8 mouse cellular contexts compared by ENCODE assay signal in genomic region chr11:44612681-44613410, GRCm38 (mm10). TPM values are rescaled to one million over a fixed set of nuclear protein-coding genes. Genes with fewer than 3 reads are reported as not detected.
A peak's percentile ranks its signal among the peaks of the same experiment; 100 is the strongest.
DNase-seq lines count a peak whose midpoint lies in the region; ATAC-seq and TF ChIP-seq lines count a peak whose summit lies in the region.

No protein-coding gene starts in this region.

- 1% methylated on average over 38 of the region's 38 CpGs for WGBS in embryonic facial prominence, embryonic 12.5 days
- 2% methylated on average over 38 of the region's 38 CpGs for WGBS in hindbrain, embryonic 10.5 days
- 5% methylated on average over 38 of the region's 38 CpGs for WGBS in limb, embryonic 14.5 days
- 2% methylated on average over 38 of the region's 38 CpGs for WGBS in neural tube, embryonic 15.5 days

- no peak for TF ChIP-seq POLR2A in limb, embryonic 14.5 days (IDR thresholded peaks at IDR 0.05; ENCODE audit: borderline replicate concordance, extremely low read depth, insufficient read depth, insufficient read length)

- peak; percentile 10 for DNase-seq in gastrocnemius, postnatal 10 days
- no peak for DNase-seq in gastrocnemius, adult 18-20 months (ENCODE audit: low spot score)
- DNase-seq in hindbrain, embryonic 10.5 days (ENCODE audit: low spot score), result peak; percentile 44
- DNase-seq in limb, embryonic 14.5 days (ENCODE audit: low spot score), result no peak
- no peak for DNase-seq in right cerebral cortex, postnatal 10 days (ENCODE audit: low spot score in 2 of 2)
- no peak for DNase-seq in MN1 (ENCODE audit: low spot score)

- peak overlapping the region; percentile 82 for H3K4me2 ChIP-seq in embryonic facial prominence, embryonic 12.5 days (replicated peaks)
- peak overlapping the region; percentile 89 for H3K4me2 ChIP-seq in limb, embryonic 14.5 days (replicated peaks; ENCODE audit: low read depth, low read length, severe bottlenecking)
- H3K4me2 ChIP-seq in neural tube, embryonic 15.5 days, result peak overlapping the region; percentile 97

- peak overlapping the region; percentile 31 for H3K4me3 ChIP-seq in embryonic facial prominence, embryonic 12.5 days
- peak overlapping the region; percentile 51 for H3K4me3 ChIP-seq in hindbrain, embryonic 10.5 days
- peak overlapping the region; percentile 26 for H3K4me3 ChIP-seq in limb, embryonic 14.5 days (replicated peaks; ENCODE audit: low read length)
- H3K4me3 ChIP-seq in neural tube, embryonic 15.5 days (replicated peaks), result peak overlapping the region; percentile 36

- peaks cover 34% of the 10 kb centered on the region for H3K27me3 ChIP-seq in embryonic facial prominence, embryonic 12.5 days
- H3K27me3 ChIP-seq in hindbrain, embryonic 10.5 days (ENCODE audit: insufficient read depth, poor library complexity, severe bottlenecking), result peaks cover 58% of the 10 kb centered on the region
- peaks cover 16% of the 10 kb centered on the region; the same call in 1 of the 2 replicates for H3K27me3 ChIP-seq in limb, embryonic 14.5 days (ENCODE audit: control insufficient read depth, insufficient read depth, low read length)
- 0 out of 2 replicates have a peak, but pooled peaks cover 4% of the 10 kb centered on the region for H3K27me3 ChIP-seq in neural tube, embryonic 15.5 days (replicated peaks)

- H3K36me3 ChIP-seq in embryonic facial prominence, embryonic 12.5 days, result no peaks in the 10 kb centered on the region
- no peaks in the 10 kb centered on the region for H3K36me3 ChIP-seq in hindbrain, embryonic 10.5 days
- H3K36me3 ChIP-seq in limb, embryonic 14.5 days (ENCODE audit: control insufficient read depth, insufficient read depth, low read length), result no peaks in the 10 kb centered on the region
- no peaks in the 10 kb centered on the region for H3K36me3 ChIP-seq in neural tube, embryonic 15.5 days

- H3K27ac ChIP-seq in embryonic facial prominence, embryonic 12.5 days, result no peak overlapping the region
- peak overlapping the region; percentile 85 for H3K27ac ChIP-seq in hindbrain, embryonic 10.5 days
- no peak overlapping the region for H3K27ac ChIP-seq in limb, embryonic 14.5 days (replicated peaks; ENCODE audit: low read depth, low read length)
- H3K27ac ChIP-seq in neural tube, embryonic 15.5 days (replicated peaks), result no peak overlapping the region

- H3K9me3 ChIP-seq in embryonic facial prominence, embryonic 12.5 days, result no peaks in the 10 kb centered on the region
- no peaks in the 10 kb centered on the region for H3K9me3 ChIP-seq in hindbrain, embryonic 10.5 days
- H3K9me3 ChIP-seq in limb, embryonic 14.5 days (ENCODE audit: control insufficient read depth, low read length), result no peaks in the 10 kb centered on the region
- no peaks in the 10 kb centered on the region for H3K9me3 ChIP-seq in neural tube, embryonic 15.5 days (replicated peaks)

- H3K4me1 ChIP-seq in embryonic facial prominence, embryonic 12.5 days, result peaks cover 26% of the 10 kb centered on the region; the same call in 1 of the 2 replicates
- H3K4me1 ChIP-seq in hindbrain, embryonic 10.5 days (replicated peaks), result peaks cover 44% of the 10 kb centered on the region
- H3K4me1 ChIP-seq in limb, embryonic 14.5 days (ENCODE audit: control insufficient read depth, insufficient read depth, low read length), result peaks cover 25% of the 10 kb centered on the region
- H3K4me1 ChIP-seq in neural tube, embryonic 15.5 days, result peaks cover 43% of the 10 kb centered on the region

- H3K9ac ChIP-seq in embryonic facial prominence, embryonic 12.5 days, result peak overlapping the region; percentile 50
- H3K9ac ChIP-seq in limb, embryonic 14.5 days (ENCODE audit: low read depth, low read length, severe bottlenecking), result peak overlapping the region; percentile 44
- peak overlapping the region; percentile 42 for H3K9ac ChIP-seq in neural tube, embryonic 15.5 days (replicated peaks)

- ATAC-seq in embryonic facial prominence, embryonic 12.5 days (ENCODE audit: insufficient number of reproducible peaks, insufficient read depth, low FRiP score, low TSS enrichment), result no peak
- ATAC-seq in limb, embryonic 14.5 days (ENCODE audit: low FRiP score, low read depth), result no peak
- ATAC-seq in neural tube, embryonic 15.5 days (ENCODE audit: low FRiP score), result no peak

RNA-seq across cellular contexts. Expression of gene Ebf1, which starts 4.3 kb away (rescaled TPM):
- total RNA-seq in gastrocnemius, postnatal 10 days (2021), result 10 to 100 TPM; 25.8 to 36.2 TPM
- 1 to 10 TPM; 5.5 to 8.2 TPM for total RNA-seq in gastrocnemius, adult 18-20 months (2021)
- polyA plus RNA-seq in embryonic facial prominence, embryonic 12.5 days (2016; fragmentation: Nextera tagmentation; extraction: Ambion mirVana), result 66.2 and 76.0 TPM in 2 replicates
- 60.1 and 77.9 TPM in 2 replicates for polyA plus RNA-seq in hindbrain, embryonic 10.5 days (2016; fragmentation: Nextera tagmentation; extraction: Ambion mirVana)
- polyA plus RNA-seq in limb, embryonic 14.5 days (2012; rRNA removed), result 42.9 and 60.5 TPM in 2 replicates
- polyA plus RNA-seq in limb, embryonic 14.5 days (2014; fragmentation: Nextera tagmentation; extraction: Ambion mirVana), result 71.4 and 85.0 TPM in 2 replicates
- polyA plus RNA-seq in neural tube, embryonic 15.5 days (2015; fragmentation: Nextera tagmentation; extraction: Ambion mirVana), result 157 and 168 TPM in 2 replicates

Comparison
In these comparisons a context has a peak if more than half of its experiments do, and no peak if none do; other contexts are left out.
1. DNase-seq: peak in gastrocnemius, postnatal 10 days (single experiment) and hindbrain, embryonic 10.5 days (single experiment); none in gastrocnemius, adult 18-20 months (single experiment), limb, embryonic 14.5 days (single experiment), right cerebral cortex, postnatal 10 days (0 of 2) and MN1 (single experiment).
2. Peak in every context shown above with its lines, with median percentiles within 50 percentile points of each other: H3K4me2 ChIP-seq, H3K4me3 ChIP-seq and H3K9ac ChIP-seq.